Mouse (Mus musculus) cerebellum, adult 11 months (tissue): ENCODE data around the gene Add2.
A peak's percentile ranks its signal among the peaks of the same experiment; 100 is the strongest.

ENCODE experiments used
- DNase-seq: peaks from one replicate; pipeline ENCODE4 v3.0.0; 2022

The Add2 gene

GRCm38 (mm10) chr6:86050586-86051268, 22.2 kb downstream of the Add2 start:
- DNase-seq: no peak

GRCm38 (mm10) chr6:86052032-86052459, 23.6 kb downstream of the Add2 start:
- no peak for DNase-seq

GRCm38 (mm10) chr6:86052556-86052955, 24.1 kb downstream of the Add2 start:
- no peak for DNase-seq

- DNase-seq: no peak
Measured at GRCm38 (mm10) chr6:86053099-86053498, 24.6 kb downstream of the Add2 start.

- no peak for DNase-seq
Measured at GRCm38 (mm10) chr6:86053594-86053993, 25.1 kb downstream of the Add2 start.

GRCm38 (mm10) chr6:86058475-86058874, 30.0 kb downstream of the Add2 start:
- DNase-seq: no peak

GRCm38 (mm10) chr6:86059151-86059853, 30.8 kb downstream of the Add2 start:
- DNase-seq: no peak

GRCm38 (mm10) chr6:86060170-86060569, 31.7 kb downstream of the Add2 start:
- no peak for DNase-seq

GRCm38 (mm10) chr6:86062226-86062625, 33.7 kb downstream of the Add2 start:
- DNase-seq: no peak

- no peak for DNase-seq
Measured at GRCm38 (mm10) chr6:86062684-86063083, 34.2 kb downstream of the Add2 start.

GRCm38 (mm10) chr6:86064318-86065016, 36.0 kb downstream of the Add2 start:
- DNase-seq: no peak

GRCm38 (mm10) chr6:86066727-86067126, 38.2 kb downstream of the Add2 start:
- no peak for DNase-seq

GRCm38 (mm10) chr6:86067145-86067544, 38.7 kb downstream of the Add2 start:
- no peak for DNase-seq

- DNase-seq: no peak
Measured at GRCm38 (mm10) chr6:86069009-86069408, 40.5 kb downstream of the Add2 start.

- DNase-seq: no peak
Measured at GRCm38 (mm10) chr6:86069856-86070255, 41.4 kb downstream of the Add2 start.

GRCm38 (mm10) chr6:86070277-86070676, 41.8 kb downstream of the Add2 start:
- DNase-seq: no peak

- no peak for DNase-seq
Measured at GRCm38 (mm10) chr6:86073882-86074281, 45.4 kb downstream of the Add2 start.

- no peak for DNase-seq
Measured at GRCm38 (mm10) chr6:86074538-86075204, 46.2 kb downstream of the Add2 start.

GRCm38 (mm10) chr6:86076525-86076924, 48.0 kb downstream of the Add2 start:
- no peak for DNase-seq

- DNase-seq: no peak
Measured at GRCm38 (mm10) chr6:86077880-86078279, 49.4 kb downstream of the Add2 start.

GRCm38 (mm10) chr6:86078361-86079010, 50.0 kb downstream of the Add2 start:
- DNase-seq: no peak

GRCm38 (mm10) chr6:86079323-86079722, 50.8 kb downstream of the Add2 start:
- no peak for DNase-seq

GRCm38 (mm10) chr6:86085518-86085917, 57.0 kb downstream of the Add2 start:
- DNase-seq: peak; percentile 81
